Mouse (Mus musculus) stomach, postnatal 0 days (tissue): ENCODE results near the gene Syk. TPM values are rescaled to one million over a fixed set of nuclear protein-coding genes. Genes with fewer than 3 reads are reported as not detected.

ENCODE experiments used
- ATAC-seq: fragments of 200-750 bp; cut with Nextera tagmentation; 2 replicates; pipeline ENCODE4 v1.8.0; 2017; ENCODE audit not compliant: low FRiP score, low TSS enrichment
- DNase-seq: peaks from one replicate; pipeline ENCODE4 v3.0.0-alpha.2; 2016; ENCODE audit warnings: low spot score
- H3K27ac ChIP-seq: fragments of 300-500 bp; sonication (generic); replicated peaks from 2 replicates; pipeline ENCODE4 v1.5.1; 2014; ENCODE audit warnings: mild to moderate bottlenecking, control low read depth
- H3K27me3 ChIP-seq: fragments of 300-500 bp; sonication (generic); 2 replicates; pipeline ENCODE4 v1.6.1; 2014; ENCODE audit warnings: low read length; ENCODE audit not compliant: control insufficient read depth, insufficient read depth
- H3K36me3 ChIP-seq: fragments of 300-500 bp; sonication (generic); 2 replicates; pipeline ENCODE4 v1.6.1; 2014; ENCODE audit warnings: low read length, mixed read lengths; ENCODE audit not compliant: control insufficient read depth, insufficient read depth
- H3K4me1 ChIP-seq: fragments of 300-500 bp; sonication (generic); replicated peaks from 2 replicates; pipeline ENCODE4 v1.6.1; 2014; ENCODE audit warnings: antibody characterized with exemption; ENCODE audit not compliant: control insufficient read depth, insufficient read depth
- H3K4me2 ChIP-seq: fragments of 300-500 bp; sonication (generic); replicated peaks from 2 replicates; pipeline ENCODE4 v1.6.1; 2014; ENCODE audit warnings: low read depth, mild to moderate bottlenecking, control low read depth, moderate library complexity
- H3K4me3 ChIP-seq: fragments of 300-500 bp; sonication (generic); 2 replicates; pipeline ENCODE4 v1.5.1; 2014; ENCODE audit warnings: low read depth, low read length, control low read depth
- H3K9ac ChIP-seq: fragments of 300-500 bp; sonication (generic); 2 replicates; pipeline ENCODE4 v1.6.1; 2014; ENCODE audit warnings: mild to moderate bottlenecking, low read length, control low read depth, mixed read lengths
- H3K9me3 ChIP-seq: fragments of 300-500 bp; sonication (generic); 2 replicates; pipeline ENCODE4 v1.6.1; 2016; ENCODE audit warnings: low read length; ENCODE audit not compliant: control insufficient read depth
- CTCF ChIP-seq: IDR thresholded peaks from 2 replicates; pipeline ENCODE4 v1.5.1; 2016; ENCODE audit warnings: antibody characterized with exemption, low read depth, mild to moderate bottlenecking, moderate library complexity
- EP300 ChIP-seq: optimal IDR thresholded peaks from 2 replicates; pipeline ENCODE3; 2016; ENCODE audit warnings: antibody characterized with exemption
- WGBS: fragments of 180-500 bp; shearing (Covaris S2); extraction: QIAGEN DNeasy Blood & Tissue Kit; methylation state at CpG from one replicate; pipeline ENCODE4 v1.1.7; 2014; 5-methylcytosine and 5-hydroxymethylcytosine counted together
- polyA plus RNA-seq: library from polyadenylated mRNA; unstranded; fragments of >200 nt; fragmentation: Nextera tagmentation; extraction: Ambion mirVana; gene quantifications from 2 replicates; pipeline ENCODE4 v1.2.1, GENCODE M21; 2015

The Syk gene
- polyA plus RNA-seq, 1 experiment from 2014 or later: 1.7 TPM

GRCm38 (mm10) chr13:52682107-52682506 lies 99.1 kb downstream of the Syk start:
- no peak for ATAC-seq
- TF ChIP-seq EP300 (no peak), CTCF (no peak)
- H3K9ac ChIP-seq: no peak overlapping the region

DNA sequence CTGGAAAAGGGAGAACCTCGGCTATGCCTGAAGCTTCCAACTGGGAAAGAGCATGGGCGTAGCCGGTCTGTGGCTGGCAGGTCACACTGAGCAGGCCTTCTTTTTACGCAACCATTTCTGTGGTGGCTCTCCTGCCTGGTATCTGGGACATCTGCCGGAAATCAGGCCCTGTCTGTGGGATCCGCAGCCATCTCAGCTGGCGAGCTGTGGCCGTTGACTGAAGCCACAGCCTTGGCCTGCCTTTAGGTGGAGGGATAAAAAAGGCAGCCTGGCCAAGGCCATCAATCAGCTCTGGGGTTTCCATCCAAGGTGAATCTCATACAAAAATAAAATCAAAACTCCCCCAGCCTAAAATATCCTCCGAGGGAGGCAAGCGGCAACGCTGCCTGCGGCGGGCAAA lies 107.5 kb downstream of the Syk start:
- DNase-seq (no peak), ATAC-seq (no peak)
- no peak overlapping the region for H3K9ac ChIP-seq
- no peaks in the 10 kb centered on the region for H3K27me3 ChIP-seq
- no peak for TF ChIP-seq EP300
- no peaks in the 10 kb centered on the region for H3K9me3 ChIP-seq
- H3K36me3 ChIP-seq: no peaks in the 10 kb centered on the region
- no peak overlapping the region for H3K4me2 ChIP-seq
- no peak overlapping the region for H3K27ac ChIP-seq
- H3K4me3 ChIP-seq: no peak overlapping the region
- no peaks in the 10 kb centered on the region for H3K4me1 ChIP-seq
- WGBS: 86% methylated on average over 13 of the region's 13 CpGs

More at GRCm38 (mm10) chr13:52682107-52682506, 99.1 kb downstream of the Syk start:
- WGBS: 68% methylated on average over 5 of the region's 5 CpGs
- Histone ChIP-seq H3K36me3 (no peaks in the 10 kb centered on the region), H3K4me1 (no peaks in the 10 kb centered on the region; the same call in 1 of the 2 replicates), H3K27ac (no peak overlapping the region), H3K4me2 (no peak overlapping the region), H3K4me3 (no peak overlapping the region), H3K9me3 (no peaks in the 10 kb centered on the region), H3K27me3 (no peaks in the 10 kb centered on the region)
- DNase-seq: no peak

- H3K4me1 ChIP-seq: no peaks in the 10 kb centered on the region
- no peaks in the 10 kb centered on the region for H3K9me3 ChIP-seq
- no peak overlapping the region for H3K4me3 ChIP-seq
- H3K27ac ChIP-seq: no peak overlapping the region
- DNase-seq: peak; percentile 40
- no peak overlapping the region for H3K9ac ChIP-seq
- ATAC-seq: peak; percentile 78
- no peak for TF ChIP-seq EP300
- TF ChIP-seq CTCF: no peak
- H3K36me3 ChIP-seq: no peaks in the 10 kb centered on the region
- H3K4me2 ChIP-seq: no peak overlapping the region
- WGBS: 70% methylated on average over 6 of the region's 6 CpGs
- H3K27me3 ChIP-seq: no peaks in the 10 kb centered on the region
Measured at GRCm38 (mm10) chr13:52692311-52692710, 109.3 kb downstream of the Syk start.

- DNase-seq (no peak), ATAC-seq (no peak)
- H3K27ac ChIP-seq: no peak overlapping the region
- no peak overlapping the region for H3K9ac ChIP-seq
- no peaks in the 10 kb centered on the region for H3K36me3 ChIP-seq
- H3K4me3 ChIP-seq: no peak overlapping the region
- WGBS: 88% methylated on average over 6 of the region's 6 CpGs
- H3K27me3 ChIP-seq: no peaks in the 10 kb centered on the region
- no peaks in the 10 kb centered on the region for H3K9me3 ChIP-seq
- H3K4me1 ChIP-seq: no peaks in the 10 kb centered on the region
- no peak overlapping the region for H3K4me2 ChIP-seq
- TF ChIP-seq CTCF (no peak), EP300 (no peak)
Measured at GRCm38 (mm10) chr13:52694857-52695256, 111.9 kb downstream of the Syk start.

Other genes with a start within 250 kb of the Syk start
- 0.31 and 0.39 TPM in 2 replicates for gene Diras2, start 51.9 kb upstream of the Syk start, polyA plus RNA-seq